Mouse (Mus musculus): ENCODE data around the gene Dedd.

DNA sequence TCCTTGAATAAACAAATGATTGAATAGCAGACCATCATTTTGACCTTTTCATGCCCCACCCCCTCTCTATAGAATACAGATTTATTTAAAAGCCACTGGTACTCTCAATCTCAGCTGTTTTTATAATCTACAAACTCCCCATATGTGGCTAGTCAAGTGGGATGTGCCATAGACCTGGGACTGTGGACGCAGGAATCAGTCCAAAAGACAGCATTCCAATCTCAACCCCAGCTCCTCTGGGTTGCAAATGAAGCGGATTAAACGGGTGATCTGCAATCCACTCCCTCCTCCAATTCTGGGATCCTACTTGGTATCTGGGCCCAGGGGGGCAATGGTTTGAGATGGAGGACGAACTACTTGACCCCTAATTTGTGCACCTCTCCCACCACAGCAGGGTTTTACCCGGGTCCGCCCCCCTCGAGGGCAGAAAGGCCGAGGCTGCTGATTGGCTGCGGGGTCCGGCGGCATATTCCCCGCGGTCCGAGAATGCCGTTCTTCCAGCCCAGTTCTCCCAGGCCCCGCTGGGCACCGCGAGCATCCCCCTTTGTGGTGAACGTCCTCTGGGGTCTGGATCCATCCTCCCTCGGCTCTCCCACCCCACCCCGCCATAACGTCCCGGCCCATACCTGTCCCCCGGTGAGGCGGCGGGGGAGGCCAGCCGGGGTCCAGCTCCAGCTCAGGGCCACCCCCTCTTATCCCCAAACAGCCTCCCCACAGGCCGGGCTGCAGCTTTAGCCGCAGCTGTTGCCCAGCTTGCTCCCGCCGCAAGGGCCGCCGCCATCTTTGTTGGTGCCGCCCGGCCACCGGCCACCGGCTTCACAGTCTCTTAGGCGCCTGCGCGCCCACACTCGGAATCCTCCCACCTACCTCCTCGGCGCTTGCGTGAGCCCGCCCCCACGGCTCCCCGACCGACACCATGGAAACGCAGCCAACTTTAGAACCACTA, 41.5 kb upstream of the Dedd start, which contains the start of gene Usp21:
- no peak for TF ChIP-seq CTCF (IDR thresholded peaks at IDR 0.05; ENCODE audit: low read depth, low read length)
- peak; percentile 67; the same call in 1 of the 2 replicates for TF ChIP-seq POLR2A (IDR thresholded peaks at IDR 0.05; ENCODE audit: extremely low read depth, insufficient read depth, low read length)
